Mouse (Mus musculus) liver, embryonic 12.5 days (tissue): ENCODE data around the gene Ahcyl1. TPM values are rescaled to one million over a fixed set of nuclear protein-coding genes. Genes with fewer than 3 reads are reported as not detected.

Experiments
- ATAC-seq: fragments of 200-750 bp; cut with Nextera tagmentation; 2 replicates; pipeline ENCODE4 v1.8.0; 2017; ENCODE audit warnings: moderate number of reproducible peaks, mild to moderate bottlenecking, moderate library complexity
- H3K27ac ChIP-seq: fragments of 300-500 bp; sonication (generic); 2 replicates; pipeline ENCODE4 v1.5.1; 2016; ENCODE audit warnings: mild to moderate bottlenecking
- H3K27me3 ChIP-seq: fragments of 300-500 bp; sonication (generic); replicated peaks from 2 replicates; pipeline ENCODE4 v1.6.1; 2016; ENCODE audit warnings: mild to moderate bottlenecking, moderate library complexity
- H3K36me3 ChIP-seq: fragments of 300-500 bp; sonication (generic); 2 replicates; pipeline ENCODE4 v1.6.1; 2016; ENCODE audit warnings: mild to moderate bottlenecking, moderate library complexity
- H3K4me1 ChIP-seq: fragments of 300-500 bp; sonication (generic); 2 replicates; pipeline ENCODE4 v1.6.1; 2016
- H3K4me2 ChIP-seq: fragments of 300-500 bp; sonication (generic); 2 replicates; pipeline ENCODE4 v1.6.1; 2016; ENCODE audit warnings: mild to moderate bottlenecking, moderate library complexity
- H3K4me3 ChIP-seq: fragments of 300-500 bp; sonication (generic); 2 replicates; pipeline ENCODE4 v1.5.1; 2016; ENCODE audit warnings: mild to moderate bottlenecking, moderate library complexity
- H3K9ac ChIP-seq: fragments of 300-500 bp; sonication (generic); 2 replicates; pipeline ENCODE4 v1.6.1; 2016; ENCODE audit warnings: mild to moderate bottlenecking, moderate library complexity
- H3K9me3 ChIP-seq: fragments of 300-500 bp; sonication (generic); replicated peaks from 2 replicates; pipeline ENCODE4 v1.6.1; 2016; ENCODE audit warnings: mild to moderate bottlenecking, moderate library complexity
- WGBS: fragments of 180-500 bp; shearing (Covaris S2); methylation state at CpG from one replicate; pipeline ENCODE4 v1.1.7; 2016; ENCODE audit not compliant: insufficient replicate concordance; 5-methylcytosine and 5-hydroxymethylcytosine counted together
- polyA plus RNA-seq: library from polyadenylated mRNA; unstranded; fragments of >200 nt; fragmentation: Nextera tagmentation; extraction: Ambion mirVana; gene quantifications from 2 replicates; pipeline ENCODE4 v1.2.1, GENCODE M21; 2016

Gene Ahcyl1
- polyA plus RNA-seq, 1 experiment from 2014 or later, result 54.0 TPM

GRCm38 (mm10) chr3:107625536-107625935 is 70.8 kb downstream of the Ahcyl1 start:
- WGBS, result 82% methylated on average over 8 of the region's 8 CpGs
- no peak for ATAC-seq
- H3K4me3 ChIP-seq, result no peak overlapping the region
- H3K9me3 ChIP-seq, result no peaks in the 10 kb centered on the region
- H3K4me2 ChIP-seq, result no peak overlapping the region
- H3K27me3 ChIP-seq, result no peaks in the 10 kb centered on the region
- no peak overlapping the region for H3K27ac ChIP-seq
- peaks cover 7% of the 10 kb centered on the region for H3K4me1 ChIP-seq
- peaks cover 75% of the 10 kb centered on the region for H3K36me3 ChIP-seq
- no peak overlapping the region for H3K9ac ChIP-seq

DNA sequence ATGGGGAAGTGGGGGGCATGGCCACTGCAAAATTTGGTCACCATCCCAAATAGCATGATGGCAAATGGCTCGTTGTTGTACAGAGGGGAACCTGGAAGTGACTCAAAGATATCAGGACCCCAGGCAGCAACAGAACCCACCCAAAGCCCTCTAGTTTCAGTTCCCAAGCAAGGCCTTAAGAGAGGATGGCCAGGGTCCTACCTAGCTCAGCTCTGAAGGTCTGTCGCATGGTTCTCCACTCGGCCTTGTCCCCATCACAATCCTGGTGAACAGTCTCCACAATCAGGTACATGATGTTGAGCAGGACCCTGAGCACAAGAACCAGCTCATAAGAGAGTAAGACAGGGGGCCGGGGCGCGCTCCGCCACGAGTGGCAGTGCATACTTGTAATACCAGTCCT is 71.9 kb downstream of the Ahcyl1 start:
- WGBS, result 89% methylated on average over 8 of the region's 8 CpGs
- no peaks in the 10 kb centered on the region for H3K9me3 ChIP-seq
- no peaks in the 10 kb centered on the region for H3K27me3 ChIP-seq
- H3K36me3 ChIP-seq, result peaks cover 84% of the 10 kb centered on the region
- H3K27ac ChIP-seq, result no peak overlapping the region
- H3K4me1 ChIP-seq, result no peaks in the 10 kb centered on the region
- no peak overlapping the region for H3K4me3 ChIP-seq
- H3K9ac ChIP-seq, result no peak overlapping the region
- ATAC-seq, result no peak
- H3K4me2 ChIP-seq, result no peak overlapping the region

DNA sequence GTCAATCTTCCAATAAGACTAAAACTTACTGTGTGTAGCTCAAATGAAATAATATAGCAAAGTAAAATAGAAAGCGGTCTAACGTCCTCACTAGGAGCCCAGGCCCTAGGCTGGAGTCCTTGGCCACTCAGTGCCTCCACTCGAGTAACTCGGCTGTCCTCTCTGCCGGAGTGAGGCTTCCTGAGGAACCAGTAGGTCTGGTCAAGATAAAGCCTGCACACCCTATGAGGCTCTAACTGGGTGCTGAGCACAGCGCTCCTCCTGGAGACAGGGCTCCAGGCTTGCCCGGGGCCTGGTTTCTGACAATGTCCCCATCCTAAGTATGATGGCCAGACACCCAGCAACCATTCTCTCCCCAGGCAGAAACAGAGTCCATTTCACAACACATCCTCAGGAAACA is 73.8 kb downstream of the Ahcyl1 start:
- Histone ChIP-seq H3K4me3 (no peak overlapping the region), H3K36me3 (peaks cover 95% of the 10 kb centered on the region), H3K9me3 (no peaks in the 10 kb centered on the region), H3K27ac (no peak overlapping the region), H3K4me1 (no peaks in the 10 kb centered on the region), H3K27me3 (no peaks in the 10 kb centered on the region), H3K9ac (no peak overlapping the region), H3K4me2 (no peak overlapping the region)
- 79% methylated on average over 7 of the region's 7 CpGs for WGBS
- no peak for ATAC-seq

- Histone ChIP-seq H3K36me3 (peaks cover 95% of the 10 kb centered on the region), H3K9ac (no peak overlapping the region), H3K27me3 (no peaks in the 10 kb centered on the region), H3K4me3 (no peak overlapping the region), H3K4me1 (no peaks in the 10 kb centered on the region), H3K9me3 (no peaks in the 10 kb centered on the region), H3K27ac (no peak overlapping the region), H3K4me2 (no peak overlapping the region)
- no peak for ATAC-seq
- 85% methylated on average over 21 of the region's 21 CpGs for WGBS
Measured at GRCm38 (mm10) chr3:107621286-107622075, 74.9 kb downstream of the Ahcyl1 start.

GRCm38 (mm10) chr3:107619911-107620310 is 76.4 kb downstream of the Ahcyl1 start:
- Histone ChIP-seq H3K9ac (no peak overlapping the region), H3K27me3 (no peaks in the 10 kb centered on the region), H3K27ac (no peak overlapping the region), H3K4me2 (no peak overlapping the region), H3K9me3 (no peaks in the 10 kb centered on the region), H3K4me1 (no peaks in the 10 kb centered on the region), H3K4me3 (no peak overlapping the region), H3K36me3 (peaks cover 95% of the 10 kb centered on the region)
- WGBS, result 83% methylated on average over 6 of the region's 6 CpGs
- no peak for ATAC-seq

GRCm38 (mm10) chr3:107617800-107618199 is 78.6 kb downstream of the Ahcyl1 start:
- Histone ChIP-seq H3K27ac (no peak overlapping the region), H3K9me3 (no peaks in the 10 kb centered on the region), H3K27me3 (no peaks in the 10 kb centered on the region), H3K4me3 (no peak overlapping the region), H3K4me2 (no peak overlapping the region), H3K36me3 (peaks cover 95% of the 10 kb centered on the region), H3K9ac (no peak overlapping the region), H3K4me1 (no peaks in the 10 kb centered on the region)
- no peak for ATAC-seq
- WGBS, result 86% methylated on average over 3 of the region's 3 CpGs

Other genes with a start within 250 kb of the Ahcyl1 start
- gene Kcnc4, start 237.0 kb downstream of the Ahcyl1 start, polyA plus RNA-seq, result not detected in 2 replicates
- gene Slc6a17, start 178.5 kb downstream of the Ahcyl1 start, polyA plus RNA-seq, result 0.42 and 0.61 TPM in 2 replicates
- gene Ubl4b, start 141.5 kb downstream of the Ahcyl1 start, polyA plus RNA-seq, result not detected in 2 replicates
- 0.69 and 0.76 TPM in 2 replicates for gene Alx3, start 101.5 kb downstream of the Ahcyl1 start, polyA plus RNA-seq
- not detected in 2 replicates for gene Gm10961, start 65.2 kb downstream of the Ahcyl1 start, polyA plus RNA-seq
- 17.0 and 19.0 TPM in 2 replicates for gene Strip1, start 64.9 kb downstream of the Ahcyl1 start, polyA plus RNA-seq
- 8.7 and 8.8 TPM in 2 replicates for gene Csf1, start 63.9 kb upstream of the Ahcyl1 start, polyA plus RNA-seq
- not detected in 2 replicates for gene Eps8l3, start 180.7 kb upstream of the Ahcyl1 start, polyA plus RNA-seq
- gene Gstm5, start 199.3 kb upstream of the Ahcyl1 start, polyA plus RNA-seq, result 121 and 124 TPM in 2 replicates
- gene Gstm7, start 235.3 kb upstream of the Ahcyl1 start, polyA plus RNA-seq, result 8.1 and 8.9 TPM in 2 replicates
- 7.1 and 7.5 TPM in 2 replicates for gene Gstm6, start 247.2 kb upstream of the Ahcyl1 start, polyA plus RNA-seq